Mouse (Mus musculus): ENCODE measurements around the gene Cep83. TPM values are rescaled to one million over a fixed set of nuclear protein-coding genes. Genes with fewer than 3 reads are reported as not detected.

The Cep83 gene
- total RNA-seq, 4 experiments from 2014 or later, result 7.5 to 10.6 (median 8.9) TPM

- DNase-seq, result no peak
Measured at GRCm38 (mm10) chr10:94827325-94827724, 138.9 kb downstream of the Cep83 start.

- no peak for DNase-seq
Measured at GRCm38 (mm10) chr10:94827890-94828733, 139.7 kb downstream of the Cep83 start.

GRCm38 (mm10) chr10:94828734-94829230 is 140.3 kb downstream of the Cep83 start:
- no peak for DNase-seq

- DNase-seq, result peak; percentile 64
Measured at GRCm38 (mm10) chr10:94829407-94829806, 141.0 kb downstream of the Cep83 start.

GRCm38 (mm10) chr10:94835874-94836273 is 147.4 kb downstream of the Cep83 start:
- DNase-seq, result no peak
